Mouse (Mus musculus) lung, adult 2 months (tissue): Measurements from ENCODE around the gene Enthd1.

Source experiments
- CTCF ChIP-seq: fragments of 200-500 bp; IDR thresholded peaks from 2 replicates; pipeline ENCODE4 v1.5.1; 2011; ENCODE audit warnings: mild to moderate bottlenecking, low read length, control low read depth; ENCODE audit not compliant: insufficient read depth
- POLR2A ChIP-seq: fragments of 200-500 bp; IDR thresholded peaks from 2 replicates; pipeline ENCODE4 v1.6.1; 2011; ENCODE audit warnings: low read depth, mild to moderate bottlenecking, control low read depth, low read length, borderline replicate concordance; ENCODE audit errors: extremely low read depth

- TF ChIP-seq CTCF (no peak), POLR2A (no peak)
Measured at GRCm38 (mm10) chr15:80604026-80604425, 39.1 kb upstream of the Enthd1 start.
